Mouse (Mus musculus) kidney, adult 2 months (tissue): ENCODE data around the gene Prr15l. TPM values are rescaled to one million over a fixed set of nuclear protein-coding genes. Genes with fewer than 3 reads are reported as not detected.

Experiments used
- DNase-seq: peaks from one replicate; pipeline ENCODE4 v3.0.0; 2021
- H3K27ac ChIP-seq: fragments of 200-500 bp; 2 replicates; pipeline ENCODE4 v1.5.1; 2012; ENCODE audit warnings: low read depth, low read length, control low read depth, inconsistent platforms; ENCODE audit not compliant: insufficient read depth
- H3K27me3 ChIP-seq: fragments of 200-500 bp; replicated peaks from 2 replicates; pipeline ENCODE4 v1.6.1; 2012; ENCODE audit warnings: mild to moderate bottlenecking, moderate library complexity, low read length, inconsistent platforms; ENCODE audit not compliant: control insufficient read depth, insufficient read depth
- H3K36me3 ChIP-seq: fragments of 200-500 bp; 2 replicates; pipeline ENCODE4 v1.6.1; 2012; ENCODE audit warnings: mild to moderate bottlenecking, moderate library complexity, low read length, inconsistent platforms; ENCODE audit not compliant: control insufficient read depth, insufficient read depth
- H3K4me1 ChIP-seq: fragments of 200-500 bp; 2 replicates; pipeline ENCODE4 v1.6.1; 2011; ENCODE audit warnings: low read length; ENCODE audit not compliant: control insufficient read depth, insufficient read depth
- H3K4me3 ChIP-seq: fragments of 200-500 bp; 2 replicates; pipeline ENCODE4 v1.5.1; 2011; ENCODE audit warnings: mild to moderate bottlenecking, low read depth, low read length, control low read depth; ENCODE audit not compliant: insufficient read depth
- CTCF ChIP-seq: fragments of 200-500 bp; conservative IDR thresholded peaks from 2 replicates; pipeline ENCODE4 v1.5.1; 2011; ENCODE audit warnings: low read depth, mild to moderate bottlenecking, control low read depth, low read length, moderate library complexity, mixed read lengths; ENCODE audit not compliant: insufficient read depth, insufficient read length
- POLR2A ChIP-seq: fragments of 200-500 bp; IDR thresholded peaks from one replicate; pipeline ENCODE4 v1.6.1; 2011; ENCODE audit warnings: low read depth, low read length, control low read depth
- WGBS: fragments of 180-500 bp; shearing (Covaris S2); methylation state at CpG from one replicate; pipeline ENCODE4 v1.1.7; 2018; 5-methylcytosine and 5-hydroxymethylcytosine counted together
- polyA plus RNA-seq: library from polyadenylated mRNA; depleted of rRNA; stranded (reverse); fragments of >200 nt; gene quantifications from 2 replicates; pipeline ENCODE4 v1.2.3, GENCODE M21; 2012; rRNA removed

Gene Prr15l
- polyA plus RNA-seq, 1 experiment, result 119 TPM

DNA sequence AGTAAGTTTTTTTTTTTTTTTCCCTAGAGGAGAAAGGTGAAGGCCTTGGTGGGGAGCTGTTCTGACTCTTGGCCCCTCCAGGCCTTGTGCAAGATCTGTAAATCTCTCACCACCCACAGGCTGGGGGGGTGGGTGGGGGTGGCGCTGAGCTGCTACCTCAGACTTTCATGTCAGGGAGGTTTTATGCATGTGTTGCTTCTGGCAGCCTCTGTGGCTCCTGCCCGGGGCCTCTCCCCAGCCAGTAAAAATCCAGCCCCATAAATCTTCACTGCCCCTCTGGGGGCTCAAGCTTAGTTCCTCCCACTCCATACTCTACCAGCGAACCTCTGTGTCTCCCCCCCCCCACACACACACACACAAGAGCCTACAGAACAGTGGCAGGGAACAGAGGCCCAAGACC lies 58.6 kb downstream of the Prr15l start:
- H3K27ac ChIP-seq, result no peak overlapping the region
- no peaks in the 10 kb centered on the region for H3K4me1 ChIP-seq
- H3K27me3 ChIP-seq, result no peaks in the 10 kb centered on the region
- no peak overlapping the region for H3K4me3 ChIP-seq
- DNase-seq, result no peak
- TF ChIP-seq POLR2A (no peak), CTCF (no peak)
- WGBS, result 40% methylated on average over 3 of the region's 3 CpGs
- H3K36me3 ChIP-seq, result no peaks in the 10 kb centered on the region

Other genes with a start within 250 kb of the Prr15l start
- gene Snx11, start 150.5 kb upstream of the Prr15l start, polyA plus RNA-seq, result 13.2 and 13.7 TPM in 2 replicates
- 17.9 and 18.7 TPM in 2 replicates for gene Cbx1, start 139.0 kb upstream of the Prr15l start, polyA plus RNA-seq
- gene Nfe2l1, start 98.1 kb upstream of the Prr15l start, polyA plus RNA-seq, result 230 and 252 TPM in 2 replicates
- gene Copz2, start 78.2 kb upstream of the Prr15l start, polyA plus RNA-seq, result 56.2 and 61.6 TPM in 2 replicates
- gene Cdk5rap3, start 11.6 kb upstream of the Prr15l start, polyA plus RNA-seq, result 35.6 and 37.2 TPM in 2 replicates
- gene Pnpo, start 15.9 kb downstream of the Prr15l start, polyA plus RNA-seq, result 73.0 and 77.1 TPM in 2 replicates
- gene Sp2, start 54.9 kb downstream of the Prr15l start, polyA plus RNA-seq, result 11.9 and 13.3 TPM in 2 replicates
- gene Sp6, start 85.3 kb downstream of the Prr15l start, polyA plus RNA-seq, result 0.91 and 0.95 TPM in 2 replicates
- 104 and 112 TPM in 2 replicates for gene Scrn2, start 101.8 kb downstream of the Prr15l start, polyA plus RNA-seq
- 1.9 and 2.5 TPM in 2 replicates for gene Lrrc46, start 113.3 kb downstream of the Prr15l start, polyA plus RNA-seq
- gene Mrpl10, start 113.5 kb downstream of the Prr15l start, polyA plus RNA-seq, result 137 and 138 TPM in 2 replicates
- 9.0 and 9.1 TPM in 2 replicates for gene Osbpl7, start 122.5 kb downstream of the Prr15l start, polyA plus RNA-seq
- gene Tbx21, start 187.2 kb downstream of the Prr15l start, polyA plus RNA-seq, result 0.20 and 0.56 TPM in 2 replicates
- 10.4 and 12.1 TPM in 2 replicates for gene Tbkbp1, start 223.4 kb downstream of the Prr15l start, polyA plus RNA-seq